Mouse (Mus musculus): ENCODE measurements around the gene Slamf8.

Slamf8 gene

GRCm38 (mm10) chr1:172590385-172590784 is at the start of gene Slamf8:
TSS of gene Slamf8 (minus strand) at chr1:172590568.
- no peak for DNase-seq (ENCODE audit: low read depth, low spot score)

- no peak for DNase-seq (ENCODE audit: low read depth, low spot score)
Measured at GRCm38 (mm10) chr1:172638781-172639180, 48.4 kb upstream of the Slamf8 start.

GRCm38 (mm10) chr1:172637801-172638200 is 47.4 kb upstream of the Slamf8 start:
- DNase-seq (ENCODE audit: low read depth, low spot score), result no peak

- DNase-seq (ENCODE audit: low read depth, low spot score), result no peak
Measured at GRCm38 (mm10) chr1:172636266-172636665, 45.9 kb upstream of the Slamf8 start.

GRCm38 (mm10) chr1:172635258-172635657 is 44.9 kb upstream of the Slamf8 start:
- no peak for DNase-seq (ENCODE audit: low read depth, low spot score)

- DNase-seq (ENCODE audit: low read depth, low spot score), result no peak
Measured at GRCm38 (mm10) chr1:172634136-172634535, 43.8 kb upstream of the Slamf8 start.

GRCm38 (mm10) chr1:172632451-172633326 is 42.3 kb upstream of the Slamf8 start, which contains the start of gene Dusp23:
TSS of gene Dusp23 (minus strand) at chr1:172632962.
- peak; percentile 98 for DNase-seq (ENCODE audit: low read depth, low spot score)

GRCm38 (mm10) chr1:172631721-172632120 is 41.4 kb upstream of the Slamf8 start:
- peak; percentile 22 for DNase-seq (ENCODE audit: low read depth, low spot score)

- DNase-seq (ENCODE audit: low read depth, low spot score), result no peak
Measured at GRCm38 (mm10) chr1:172629831-172630230, 39.5 kb upstream of the Slamf8 start.

GRCm38 (mm10) chr1:172626306-172626705 is 35.9 kb upstream of the Slamf8 start:
- DNase-seq (ENCODE audit: low read depth, low spot score), result no peak

GRCm38 (mm10) chr1:172624081-172624480 is 33.7 kb upstream of the Slamf8 start:
- DNase-seq (ENCODE audit: low read depth, low spot score), result no peak

GRCm38 (mm10) chr1:172623599-172623998 is 33.2 kb upstream of the Slamf8 start:
- DNase-seq (ENCODE audit: low read depth, low spot score), result no peak

GRCm38 (mm10) chr1:172619235-172619634 is 28.9 kb upstream of the Slamf8 start:
- peak; percentile 67 for DNase-seq (ENCODE audit: low read depth, low spot score)

- no peak for DNase-seq (ENCODE audit: low read depth, low spot score)
Measured at GRCm38 (mm10) chr1:172618141-172618540, 27.8 kb upstream of the Slamf8 start.

GRCm38 (mm10) chr1:172617365-172618076 is 27.2 kb upstream of the Slamf8 start:
- DNase-seq (ENCODE audit: low read depth, low spot score), result no peak

- no peak for DNase-seq (ENCODE audit: low read depth, low spot score)
Measured at GRCm38 (mm10) chr1:172616537-172617300, 26.4 kb upstream of the Slamf8 start.

- DNase-seq (ENCODE audit: low read depth, low spot score), result no peak
Measured at GRCm38 (mm10) chr1:172615412-172615811, 25.0 kb upstream of the Slamf8 start.

GRCm38 (mm10) chr1:172614654-172615053 is 24.3 kb upstream of the Slamf8 start:
- no peak for DNase-seq (ENCODE audit: low read depth, low spot score)

- DNase-seq (ENCODE audit: low read depth, low spot score), result peak; percentile 30
Measured at GRCm38 (mm10) chr1:172612745-172613144, 22.4 kb upstream of the Slamf8 start.

GRCm38 (mm10) chr1:172611304-172611703 is 20.9 kb upstream of the Slamf8 start:
- no peak for DNase-seq (ENCODE audit: low read depth, low spot score)

GRCm38 (mm10) chr1:172602326-172602725 is 12.0 kb upstream of the Slamf8 start, which contains the start of gene Fcrl6:
TSS of gene Fcrl6 (minus strand) at chr1:172602551.
- no peak for DNase-seq (ENCODE audit: low read depth, low spot score)

- peak; percentile 63 for DNase-seq (ENCODE audit: low read depth, low spot score)
Measured at GRCm38 (mm10) chr1:172594495-172594894, 4.1 kb upstream of the Slamf8 start.

All from ZHBTc4 (cell line).